Mouse (Mus musculus) gastrocnemius, postnatal 25 days (tissue): ENCODE results near the gene Fam78b. TPM values are rescaled to one million over a fixed set of nuclear protein-coding genes. Genes with fewer than 3 reads are reported as not detected.

Source experiments
- DNase-seq: peaks from one replicate; pipeline ENCODE4 v3.0.0; 2022
- long read RNA-seq, 2 experiments: library from polyadenylated mRNA; stranded (forward); transcript quantifications; one replicate each; pipeline ENCODE4 v2.0.0; 2021
- total RNA-seq, 2 experiments: library from RNA; stranded (reverse); gene quantifications; 1 replicate in 1 of 2; 2 replicates in 1 of 2; pipeline ENCODE4 v1.2.3; 2021

The Fam78b gene
- 1 to 10 TPM; 1.1 to 2.5 TPM for total RNA-seq
- long read RNA-seq, experiment 1, partial matches to known transcripts = 1 of 1 reads
- long read RNA-seq, experiment 1, other reads (novel, unspliced or antisense) = 0 of 1 reads
- long read RNA-seq, experiment 2, partial matches to known transcripts = 0 of 1 reads
- long read RNA-seq, experiment 2, other reads (novel, unspliced or antisense) = 0 of 1 reads

DNA sequence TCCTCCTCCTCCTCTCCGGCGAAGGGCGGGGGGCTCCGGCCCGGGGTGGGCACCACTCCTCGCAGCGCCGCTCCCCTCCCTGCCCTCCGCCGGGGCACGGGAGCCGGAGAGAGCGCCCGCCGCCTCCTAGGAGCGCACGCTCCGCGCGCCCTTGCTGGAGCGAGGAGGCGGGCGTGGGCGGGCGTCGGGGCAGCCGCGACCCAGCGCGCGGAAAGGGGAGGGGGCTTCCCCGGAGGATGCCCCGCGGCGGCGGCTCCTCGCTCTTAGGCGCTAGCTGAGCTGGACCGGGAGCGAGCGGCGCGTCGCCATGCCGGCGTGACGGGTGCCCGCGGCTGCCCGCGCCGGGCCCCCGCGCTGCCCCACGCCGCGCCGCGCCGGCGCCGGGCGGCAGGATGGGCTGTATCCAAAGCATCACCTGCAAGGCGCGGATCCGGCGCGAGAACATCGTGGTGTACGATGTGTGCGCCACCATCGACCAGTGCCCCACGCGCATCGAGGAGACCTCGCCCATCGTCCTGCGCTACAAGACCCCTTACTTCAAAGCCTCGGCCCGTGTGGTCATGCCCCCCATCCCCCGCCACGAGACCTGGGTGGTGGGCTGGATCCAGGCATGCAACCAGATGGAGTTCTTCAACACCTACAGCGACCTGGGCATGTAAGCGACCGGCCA is at the start of gene Fam78b:
Fam78b (plus strand) TSS at position 244 of the 670 bp plus-strand sequence.
- peak; percentile 16 for DNase-seq

DNA sequence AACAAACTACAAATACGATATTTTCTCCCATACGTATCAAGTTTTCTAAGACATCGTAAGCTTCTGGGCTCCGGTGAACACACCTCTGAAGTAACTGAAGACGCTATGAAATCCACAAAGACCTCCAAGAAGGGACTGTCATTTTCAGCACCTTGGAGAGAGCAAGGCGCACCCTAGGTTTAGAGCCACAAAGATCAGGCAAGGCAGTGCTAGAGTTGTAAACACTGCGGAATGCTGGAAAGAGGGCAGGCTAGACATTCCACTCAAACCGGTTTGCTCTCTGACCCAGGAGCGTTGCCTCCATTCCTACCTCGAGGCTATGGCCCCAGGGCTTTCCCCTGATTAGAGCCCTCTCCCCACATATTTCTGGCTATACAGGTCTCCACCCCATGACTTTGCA is 36.7 kb upstream of the Fam78b start:
- no peak for DNase-seq

DNA sequence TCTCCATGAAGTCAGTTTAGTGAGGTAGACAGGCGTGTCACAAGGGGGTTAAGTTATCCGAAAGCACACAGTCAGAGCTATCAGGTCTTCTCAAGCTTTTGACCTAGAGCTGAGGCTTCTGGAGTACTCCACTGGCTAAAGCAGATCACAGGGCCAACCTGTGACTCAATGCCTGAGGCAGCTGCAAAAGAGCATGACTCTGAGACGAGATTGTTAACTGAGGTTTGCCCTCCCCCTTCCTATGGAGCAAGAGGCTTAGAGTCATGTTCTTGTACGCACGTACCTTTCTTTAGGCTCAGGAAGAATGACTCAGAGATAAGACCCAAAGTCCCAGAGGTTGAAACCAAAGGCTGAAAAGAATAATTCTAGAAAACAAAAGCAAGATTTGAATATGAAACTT is 32.9 kb upstream of the Fam78b start:
- no peak for DNase-seq

DNA sequence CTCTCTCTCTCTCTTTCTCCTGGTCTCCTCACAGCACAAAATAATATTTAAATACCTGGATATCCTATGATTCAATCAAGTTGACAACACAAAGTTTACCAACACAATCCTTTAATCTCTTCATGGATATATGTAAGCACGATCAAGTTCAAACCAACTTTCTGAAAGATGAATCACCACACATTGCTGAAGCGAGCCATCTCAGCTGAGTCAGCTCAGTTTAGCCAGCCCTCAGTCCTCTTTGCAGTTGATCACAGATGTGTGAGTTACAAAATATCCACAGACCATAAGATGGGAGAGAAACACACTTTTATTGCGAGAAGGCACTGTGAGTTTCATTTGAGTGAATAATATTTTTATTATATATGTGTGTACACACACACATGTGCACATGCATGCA is 27.5 kb upstream of the Fam78b start:
- DNase-seq = no peak

DNA sequence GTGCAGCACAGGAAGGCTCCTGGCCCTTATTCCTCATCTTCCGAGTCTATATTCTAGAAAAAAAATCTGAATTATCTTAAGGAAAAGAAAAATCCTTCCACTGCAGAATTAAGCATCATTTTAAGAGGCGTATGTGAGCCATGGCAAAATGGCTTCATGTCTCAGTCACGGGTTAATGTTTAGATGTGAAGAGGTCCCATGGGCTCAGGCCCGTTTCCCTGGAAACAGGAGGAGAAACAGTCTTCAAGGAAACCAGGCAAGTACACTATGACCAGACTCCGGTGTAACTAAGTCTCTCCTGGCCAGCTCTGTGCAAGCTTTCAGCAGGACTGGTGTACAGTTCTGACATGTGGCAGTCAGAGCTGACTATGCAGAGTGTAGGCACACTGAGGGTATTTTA is 22.6 kb upstream of the Fam78b start:
- DNase-seq = no peak

DNA sequence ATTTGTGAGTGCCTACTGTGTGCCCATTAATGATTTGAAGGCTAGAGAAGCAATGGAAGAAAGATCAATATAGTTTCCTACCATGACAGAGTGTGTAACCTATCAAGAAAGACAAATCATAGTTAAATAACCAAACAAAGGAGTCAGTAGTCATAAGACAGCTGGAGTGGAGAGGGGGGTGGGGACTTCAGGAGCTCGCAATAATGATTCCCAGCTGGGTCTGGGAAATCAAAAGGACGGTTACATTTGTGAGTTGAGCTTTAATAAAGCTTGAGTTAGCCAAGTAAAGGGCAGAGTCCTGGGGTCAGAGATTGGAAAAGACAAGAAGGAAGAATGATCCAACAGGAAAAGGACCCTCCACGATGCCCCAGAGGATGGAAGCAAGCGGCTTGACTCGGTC is 7.0 kb upstream of the Fam78b start:
- no peak for DNase-seq

DNA sequence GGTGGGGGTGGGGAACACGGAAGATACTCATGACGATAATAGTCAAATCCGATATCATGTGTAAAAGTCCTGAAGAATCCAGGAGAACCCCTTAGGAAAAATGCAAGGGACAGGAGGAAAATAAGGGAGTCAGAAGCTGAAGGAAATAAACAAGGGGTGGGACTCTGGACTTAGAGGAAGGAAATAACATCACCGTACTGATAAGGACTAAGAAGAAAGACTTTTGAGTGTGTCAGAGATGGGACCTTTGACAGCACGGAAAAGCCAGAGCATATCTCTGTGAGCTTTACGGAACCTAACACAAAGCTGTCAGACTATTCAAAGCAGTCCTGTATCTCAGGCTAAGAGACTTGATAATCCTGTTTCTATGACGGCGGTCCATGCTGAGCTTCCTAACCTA is 5.0 kb upstream of the Fam78b start:
- DNase-seq = no peak

DNA sequence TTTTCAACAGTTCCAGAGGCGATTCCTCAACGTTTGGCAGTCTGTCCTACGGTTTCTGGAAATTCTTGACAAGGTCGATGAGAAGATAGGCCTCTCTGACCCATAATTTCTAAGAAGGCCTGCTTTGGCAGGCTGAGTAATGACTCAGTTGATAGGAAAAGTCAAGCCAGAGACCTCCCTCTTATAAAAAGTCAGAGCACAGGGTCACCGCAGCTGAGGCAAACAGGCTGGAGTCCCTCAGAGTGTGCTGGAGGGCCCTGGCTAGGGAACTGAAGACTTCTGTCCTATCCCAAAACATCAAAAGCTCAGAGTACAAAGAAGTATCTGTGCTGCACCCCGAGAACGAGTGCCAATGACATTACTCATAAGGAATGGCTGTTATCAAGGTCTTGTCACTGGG is 4.4 kb upstream of the Fam78b start:
- no peak for DNase-seq

DNA sequence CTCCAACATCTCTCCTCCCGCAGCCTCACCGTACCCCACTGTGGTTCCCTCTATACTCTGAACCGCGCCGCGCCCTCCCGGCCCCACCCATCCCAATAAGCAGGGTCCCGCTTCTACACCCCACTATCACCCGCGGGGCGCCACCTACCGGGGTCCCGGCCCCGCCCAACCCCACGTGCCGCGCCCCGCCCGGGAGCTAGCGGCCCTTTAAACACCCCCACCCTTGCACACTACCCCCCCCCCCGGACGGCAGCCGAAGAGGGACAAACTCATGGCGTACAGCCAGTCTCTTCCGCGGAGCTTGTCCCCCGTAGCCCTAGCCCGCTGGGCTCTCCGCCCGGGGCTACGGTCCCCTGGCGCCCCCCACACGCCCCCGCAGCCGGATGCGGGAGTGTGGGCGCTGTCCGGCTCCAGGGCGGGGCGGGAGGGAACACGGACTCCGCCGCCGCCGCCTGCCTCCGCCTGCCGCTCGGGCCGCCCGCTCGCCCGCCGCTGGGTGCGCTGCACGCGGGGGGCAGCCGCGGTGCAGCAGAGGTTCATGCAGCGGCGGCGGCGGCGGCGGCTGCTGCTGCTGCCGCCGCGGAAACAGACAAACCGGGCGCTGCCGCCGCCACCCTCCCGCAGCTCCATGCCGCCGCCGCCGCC is 566 bp upstream of the Fam78b start:
- DNase-seq = peak; percentile 83

DNA sequence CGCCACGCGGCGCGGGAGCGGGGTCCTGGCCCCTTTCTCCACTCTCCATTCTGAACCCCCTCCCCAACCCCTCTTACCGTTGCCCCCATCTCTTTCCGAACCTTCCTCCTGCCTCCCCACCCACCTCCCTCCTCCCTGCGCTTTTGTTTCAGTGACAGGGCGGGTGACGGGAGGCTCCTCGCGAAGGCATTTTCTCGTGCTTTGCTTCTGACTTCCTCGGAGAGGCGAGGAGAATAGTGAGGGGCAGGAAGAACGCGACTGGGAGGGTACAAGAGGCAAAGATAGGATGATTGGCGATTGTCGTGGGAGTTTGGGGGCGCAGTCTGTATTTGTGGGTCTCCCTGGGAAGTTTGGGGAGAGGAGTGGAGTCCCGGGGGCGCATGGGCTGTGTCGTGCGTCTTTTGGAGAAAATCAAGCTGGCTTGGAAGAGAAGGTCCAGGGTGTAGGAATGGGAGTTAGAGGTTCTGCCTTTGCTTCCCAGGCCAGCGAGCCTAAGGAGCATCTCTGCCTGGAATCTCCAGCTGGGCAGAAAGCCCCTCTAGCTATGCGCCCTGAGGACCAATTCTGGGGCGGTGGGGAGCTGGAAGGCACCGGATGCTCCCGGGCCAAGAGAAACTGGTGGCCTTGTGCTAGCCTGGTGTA is 748 bp downstream of the Fam78b start:
- DNase-seq = no peak

DNA sequence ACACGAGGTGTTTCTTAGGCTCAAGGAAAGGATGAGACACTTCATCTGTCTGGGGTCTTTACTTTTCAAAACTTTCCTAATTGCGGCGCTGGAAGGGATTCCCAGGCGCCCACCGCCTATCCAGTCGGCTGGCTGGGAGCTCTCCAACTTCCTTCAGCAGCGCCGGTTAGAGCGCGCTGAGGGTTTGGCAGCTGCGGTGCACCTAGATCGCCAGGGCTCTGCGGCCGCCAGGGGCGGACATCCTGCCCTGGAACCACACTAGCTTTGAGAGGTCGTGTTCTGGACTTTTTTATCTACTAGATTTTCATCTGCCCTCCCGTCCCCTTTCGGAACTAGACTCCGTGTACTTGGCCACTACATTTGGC is 1.3 kb downstream of the Fam78b start:
- DNase-seq = peak; percentile 68

DNA sequence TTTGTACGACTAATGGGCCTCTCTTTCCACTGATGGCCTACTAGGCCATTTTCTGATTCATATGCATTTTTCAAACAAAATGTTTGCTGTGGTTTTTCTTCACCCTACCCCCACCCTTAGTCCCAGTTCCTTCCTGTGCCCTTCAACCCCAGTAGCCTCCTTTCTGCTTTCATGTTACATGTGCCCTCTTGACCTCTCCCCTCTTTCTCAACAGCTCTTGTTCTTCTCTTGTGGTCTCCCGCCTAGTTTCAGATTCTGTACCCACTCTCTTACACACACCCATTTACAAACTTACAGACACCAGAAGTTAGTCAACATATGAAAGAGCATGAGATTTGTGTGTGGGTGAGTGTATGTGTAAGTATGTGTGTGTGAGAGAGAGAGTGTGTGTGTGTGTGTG is 3.4 kb downstream of the Fam78b start:
- DNase-seq = no peak

DNA sequence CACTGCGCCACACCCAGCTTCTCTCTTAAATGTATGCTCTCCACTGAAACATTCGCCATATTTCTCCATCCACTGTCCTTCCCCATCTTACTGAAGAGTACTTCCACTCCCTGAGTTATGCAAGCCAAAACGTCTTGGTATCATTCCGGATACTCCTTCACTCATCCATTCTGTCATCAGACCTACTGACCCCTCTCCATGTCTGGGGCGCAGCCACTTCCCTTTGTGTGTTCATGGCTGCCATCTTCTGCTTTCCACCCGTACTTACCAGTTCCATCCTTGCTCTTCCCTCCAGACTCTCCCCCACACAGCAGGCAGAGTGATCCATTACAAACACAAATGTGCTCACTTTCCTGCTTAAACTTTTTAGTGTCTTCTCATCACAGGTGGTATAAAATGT is 6.1 kb downstream of the Fam78b start:
- no peak for DNase-seq

DNA sequence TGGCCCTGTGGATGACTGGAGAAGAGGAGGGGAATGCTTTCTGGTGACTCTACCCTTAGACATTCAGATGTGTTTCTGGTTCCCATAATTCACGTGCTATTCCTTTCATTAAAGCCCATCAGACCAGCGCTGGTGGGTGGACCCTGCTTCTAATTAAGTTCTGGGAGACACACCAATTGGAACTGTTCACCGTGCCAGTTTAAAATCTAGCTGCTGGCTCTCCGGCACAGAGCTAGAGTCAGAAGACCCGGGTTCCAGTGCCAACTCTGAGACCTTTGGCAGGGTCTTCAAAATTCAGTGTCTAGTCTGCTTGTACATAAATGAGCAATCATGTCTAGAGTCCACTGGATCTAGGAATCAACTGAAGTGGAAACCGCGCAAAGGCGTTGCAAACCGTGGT is 9.0 kb downstream of the Fam78b start:
- no peak for DNase-seq

DNA sequence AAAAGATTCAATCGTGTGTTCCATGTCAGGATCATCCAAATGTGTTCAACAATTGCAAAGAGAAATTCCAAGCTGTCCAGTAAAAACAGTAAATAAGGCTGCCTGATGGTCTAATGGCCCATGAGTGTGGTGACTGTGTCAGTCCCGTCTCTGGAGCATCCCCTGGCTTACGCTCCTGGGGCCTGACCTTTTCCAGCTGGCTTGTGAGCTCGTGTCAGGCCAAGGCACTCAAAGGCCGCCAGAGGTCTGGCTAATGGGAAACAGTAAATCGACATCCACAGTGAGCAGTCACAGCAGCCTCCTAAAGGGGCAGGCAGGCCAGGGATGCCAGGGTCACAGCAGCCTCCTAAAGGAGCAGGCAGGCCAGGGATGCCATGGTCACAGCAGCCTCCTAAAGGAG is 10.1 kb downstream of the Fam78b start:
- peak; percentile 27 for DNase-seq

DNA sequence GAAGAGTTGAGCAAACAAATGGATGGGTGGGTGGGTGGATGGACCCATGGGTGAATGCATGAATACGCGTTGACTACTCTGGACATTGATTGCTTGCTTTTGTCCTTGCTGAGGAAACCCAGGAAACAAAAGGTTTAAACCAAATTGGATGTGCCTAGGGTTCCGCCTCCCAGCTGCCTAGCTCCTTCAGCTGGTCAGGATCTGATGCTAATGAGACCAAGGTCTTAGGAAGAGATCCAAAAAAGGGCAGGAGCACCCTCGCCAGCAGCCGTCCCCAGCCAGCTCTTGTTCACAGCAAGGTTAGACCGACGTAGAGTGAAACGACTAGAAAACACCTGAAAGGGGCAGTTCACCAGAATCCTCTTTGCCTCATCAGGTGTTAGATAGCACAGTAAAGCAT is 11.4 kb downstream of the Fam78b start:
- DNase-seq = no peak

DNA sequence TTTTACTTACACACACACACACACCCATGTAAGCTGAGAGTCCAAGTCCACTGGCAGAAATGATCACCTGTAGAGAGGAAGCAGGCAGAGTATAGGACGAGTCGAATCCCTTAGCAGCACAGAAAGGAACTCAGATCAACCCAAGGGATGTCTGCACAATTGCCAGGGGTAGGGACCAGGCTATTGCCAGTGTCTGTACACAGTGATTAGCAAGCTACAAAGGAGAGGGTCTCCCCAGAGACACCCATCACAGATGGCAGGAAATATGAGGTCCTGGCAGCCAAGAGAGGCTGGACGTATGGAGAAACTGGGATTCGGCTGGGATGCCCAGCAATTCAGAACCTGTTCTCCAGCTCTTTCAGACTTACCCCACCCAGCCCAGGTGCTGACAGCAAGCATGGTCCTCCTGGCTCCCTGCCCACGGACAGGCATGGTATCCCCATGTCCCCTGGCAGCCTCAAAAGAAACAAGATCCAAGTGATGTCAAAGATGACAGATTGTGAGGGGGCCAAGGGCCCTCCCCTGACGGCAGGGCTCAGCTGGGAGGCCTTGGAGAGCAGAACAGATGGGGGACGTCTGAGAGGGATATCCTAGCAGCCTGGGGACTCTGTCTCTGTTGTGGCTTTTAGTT is 12.1 kb downstream of the Fam78b start:
- DNase-seq = no peak

DNA sequence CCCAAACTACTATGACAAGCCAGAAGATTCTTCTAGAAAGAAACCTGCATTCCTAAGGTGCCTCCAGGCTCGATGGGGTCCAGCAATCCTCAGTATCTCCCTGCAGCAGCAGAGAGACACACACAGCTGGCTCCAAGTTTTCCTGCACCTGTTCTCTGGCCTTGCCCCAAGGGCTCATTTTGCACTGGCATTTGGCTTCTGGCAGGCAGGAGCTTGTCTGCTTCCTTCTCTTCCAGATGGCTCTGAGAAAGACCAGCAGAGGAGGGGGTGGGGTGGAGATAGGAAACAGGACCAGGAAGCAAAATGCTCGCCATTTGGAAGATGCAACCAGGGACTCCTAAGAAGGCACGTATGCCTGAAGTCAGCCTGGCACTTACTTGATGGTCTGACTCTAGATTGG is 15.1 kb downstream of the Fam78b start:
- DNase-seq = peak; percentile 58

DNA sequence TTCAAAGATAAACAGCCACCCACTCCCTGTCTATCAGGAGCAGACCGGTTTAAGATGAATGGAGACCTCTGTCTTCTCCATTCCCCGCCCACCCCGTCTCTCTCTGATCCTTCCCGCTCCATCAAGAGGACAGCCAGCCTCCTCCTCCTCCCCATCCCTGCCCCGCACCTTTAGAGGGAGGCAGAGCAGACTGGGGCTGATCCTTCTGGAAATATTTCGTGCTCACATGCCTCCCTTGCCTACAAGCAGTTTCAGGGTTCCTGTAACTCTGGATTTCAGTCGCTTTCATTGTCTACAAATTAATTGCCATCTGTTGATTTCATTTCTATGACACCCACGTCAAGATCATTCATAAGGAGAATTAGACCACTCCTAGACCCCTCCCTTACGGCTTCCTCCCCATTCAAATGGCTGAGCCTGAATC is 20.8 kb downstream of the Fam78b start:
- DNase-seq = no peak

DNA sequence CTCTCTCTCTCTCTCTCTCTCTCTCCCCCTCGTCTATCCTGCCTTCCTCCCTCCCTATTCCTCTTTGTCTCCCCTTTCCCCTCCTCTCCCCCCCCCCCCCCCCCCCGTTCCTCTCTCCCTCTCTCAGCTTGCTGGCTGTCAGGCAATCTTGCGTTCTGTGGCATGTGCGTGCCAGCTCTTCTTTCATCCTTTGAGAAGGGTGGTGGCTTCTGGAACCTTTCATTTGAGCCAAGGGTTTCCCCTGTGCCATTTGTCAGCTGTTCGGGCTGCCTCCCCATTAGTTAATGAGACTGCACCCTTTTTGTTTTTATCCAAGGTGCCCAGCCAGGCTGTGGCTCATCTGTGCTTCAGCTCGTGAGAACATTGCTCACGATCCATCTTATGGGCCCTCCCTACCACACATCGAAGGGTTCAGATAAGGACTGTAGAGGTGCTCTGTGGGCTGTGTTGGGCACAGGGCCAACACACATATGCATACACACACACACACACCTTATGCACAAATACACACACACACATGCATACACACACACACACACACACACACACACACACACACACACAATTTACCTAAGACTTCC is 21.4 kb downstream of the Fam78b start:
- no peak for DNase-seq

DNA sequence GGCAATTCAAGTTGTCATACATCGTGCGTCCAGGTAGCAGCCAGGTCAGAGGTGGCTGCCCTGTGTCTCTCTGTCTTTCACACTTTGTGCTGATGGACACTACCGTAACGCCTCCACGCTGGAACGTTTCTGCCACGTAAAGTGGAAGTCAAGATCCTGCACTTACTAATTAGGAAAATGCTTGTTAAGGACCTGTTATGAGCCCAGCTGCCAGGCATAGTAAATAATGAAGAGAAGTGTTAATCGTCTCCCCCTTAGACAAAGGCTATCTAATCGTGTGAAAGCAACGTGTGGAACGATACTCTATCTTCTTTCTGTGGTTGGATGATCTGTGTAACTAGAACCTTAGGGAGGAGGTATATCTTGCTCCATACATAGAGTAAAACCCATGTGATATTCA is 22.6 kb downstream of the Fam78b start:
- DNase-seq = no peak

DNA sequence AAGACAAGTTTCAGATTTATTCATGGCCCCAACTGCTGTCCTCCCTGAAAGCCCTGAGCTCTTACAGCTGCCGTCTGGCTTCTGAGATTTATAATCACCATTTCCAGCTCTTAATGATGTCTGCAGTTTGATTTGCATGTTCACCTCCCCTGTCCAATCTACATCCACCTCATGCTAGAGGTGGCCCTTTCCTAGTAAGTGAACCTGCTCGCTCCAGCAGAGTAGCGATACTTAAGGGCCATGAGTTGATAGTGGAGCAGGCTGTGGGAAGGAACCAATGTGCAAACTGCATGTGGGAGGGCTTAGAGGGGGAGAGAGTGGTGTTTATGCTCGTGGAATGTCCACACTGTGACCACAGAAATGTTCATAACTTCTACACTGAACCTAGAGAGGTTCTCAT is 23.7 kb downstream of the Fam78b start:
- no peak for DNase-seq
